Mouse (Mus musculus) embryonic fibroblast, embryonic 13.5 days (primary cell): ENCODE results near the gene Gm28710. TPM values are rescaled to one million over a fixed set of nuclear protein-coding genes. Genes with fewer than 3 reads are reported as not detected.

Experiments
- H3K27ac ChIP-seq: 2 replicates; pipeline ENCODE4 v1.5.1; 2012; ENCODE audit warnings: low read length, control low read depth, inconsistent platforms; ENCODE audit not compliant: insufficient read depth
- H3K4me1 ChIP-seq: 2 replicates; pipeline ENCODE4 v1.6.1; 2011; ENCODE audit warnings: low read length; ENCODE audit not compliant: control insufficient read depth, insufficient read depth
- H3K4me3 ChIP-seq: 2 replicates; pipeline ENCODE4 v1.5.1; 2011; ENCODE audit warnings: mild to moderate bottlenecking, control low read depth, low read length; ENCODE audit not compliant: insufficient read depth
- CTCF ChIP-seq: IDR thresholded peaks from 2 replicates; pipeline ENCODE4 v1.5.1; 2011; ENCODE audit warnings: mild to moderate bottlenecking, control low read depth, low read length, moderate library complexity, borderline replicate concordance; ENCODE audit not compliant: insufficient read depth
- POLR2A ChIP-seq: IDR thresholded peaks from 2 replicates; pipeline ENCODE4 v1.6.1; 2011; ENCODE audit warnings: low read depth, mild to moderate bottlenecking, control low read depth, low read length, moderate library complexity
- polyA plus RNA-seq: library from polyadenylated mRNA; stranded (reverse); fragments of >200 nt; gene quantifications from 2 replicates; pipeline ENCODE4 v1.2.4, GENCODE M21; 2011; ENCODE audit warnings: low read depth; ENCODE audit not compliant: missing spikeins, insufficient read length

The Gm28710 gene
- 0.33 TPM in 1 of 2 replicates, not detected in the other for polyA plus RNA-seq

- Histone ChIP-seq H3K27ac (no peak within 1 kb of the TSS), H3K4me1 (no peaks in the 10 kb centered on the region; the same call in 1 of the 2 replicates), H3K4me3 (no peak within 1 kb of the TSS)
- TF ChIP-seq CTCF, result no peak
- TF ChIP-seq POLR2A, result no peak
Observed at GRCm38 (mm10) chr5:16791243-16791860, at the start of gene Gm28710. TSS of gene Gm28710 (plus strand) at chr5:16791810.

DNA sequence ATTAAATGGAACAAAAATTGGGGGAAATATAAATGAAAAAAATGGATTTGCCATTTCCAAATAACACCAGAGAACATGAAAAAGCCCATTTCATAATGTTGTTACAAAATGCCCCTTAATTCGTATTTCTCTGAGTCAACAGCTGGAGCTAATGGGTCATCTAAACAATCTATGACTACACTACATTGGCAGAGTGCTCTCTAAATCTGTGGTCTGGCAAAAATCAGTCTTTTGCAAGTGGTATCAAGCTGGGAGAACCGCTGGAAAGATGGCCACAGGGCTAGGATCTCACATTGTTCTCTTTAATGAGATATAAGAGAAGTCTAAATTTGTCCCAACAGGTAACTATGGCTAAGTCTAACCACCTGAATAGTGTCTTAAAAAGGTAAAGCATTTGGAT is 14.4 kb upstream of the Gm28710 start:
- no peak for TF ChIP-seq CTCF
- Histone ChIP-seq H3K4me1 (peaks cover 6% of the 10 kb centered on the region; the same call in 1 of the 2 replicates), H3K4me3 (no peak overlapping the region), H3K27ac (no peak overlapping the region)

DNA sequence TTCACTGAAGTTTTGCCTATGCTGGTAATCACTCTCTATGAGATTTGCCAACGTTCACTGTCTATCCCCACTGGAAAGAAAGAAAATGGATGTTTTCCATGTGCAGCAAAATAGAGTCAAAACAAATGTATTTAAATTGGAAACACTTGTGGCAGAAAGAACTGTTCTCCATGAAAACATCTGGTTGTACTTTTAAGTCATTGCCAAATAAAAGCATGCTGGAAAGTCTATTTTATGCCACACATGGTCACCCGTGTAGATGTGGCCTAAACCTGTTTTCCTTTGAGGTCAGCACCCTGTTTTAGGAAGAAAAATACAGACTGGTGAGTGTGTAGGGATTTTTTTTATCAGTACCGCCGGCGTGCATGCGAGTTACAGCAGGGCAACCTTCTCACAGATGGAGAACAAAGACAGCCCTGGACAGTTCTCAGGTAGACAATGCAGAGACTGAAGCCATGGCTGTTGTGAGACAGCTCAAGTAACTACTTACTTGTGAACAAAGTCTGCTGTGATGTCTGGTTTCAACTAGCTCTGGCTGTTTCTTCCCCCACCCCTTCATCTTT is 12.9 kb upstream of the Gm28710 start:
- Histone ChIP-seq H3K4me3 (no peak overlapping the region), H3K27ac (peak overlapping the region; percentile 41), H3K4me1 (peaks cover 6% of the 10 kb centered on the region; the same call in 1 of the 2 replicates)

GRCm38 (mm10) chr5:16785627-16786026 is 6.0 kb upstream of the Gm28710 start:
- TF ChIP-seq POLR2A (no peak), CTCF (no peak)

More for the DNA sequence above, 12.9 kb upstream of the Gm28710 start:
- TF ChIP-seq POLR2A (no peak), CTCF (no peak)

DNA sequence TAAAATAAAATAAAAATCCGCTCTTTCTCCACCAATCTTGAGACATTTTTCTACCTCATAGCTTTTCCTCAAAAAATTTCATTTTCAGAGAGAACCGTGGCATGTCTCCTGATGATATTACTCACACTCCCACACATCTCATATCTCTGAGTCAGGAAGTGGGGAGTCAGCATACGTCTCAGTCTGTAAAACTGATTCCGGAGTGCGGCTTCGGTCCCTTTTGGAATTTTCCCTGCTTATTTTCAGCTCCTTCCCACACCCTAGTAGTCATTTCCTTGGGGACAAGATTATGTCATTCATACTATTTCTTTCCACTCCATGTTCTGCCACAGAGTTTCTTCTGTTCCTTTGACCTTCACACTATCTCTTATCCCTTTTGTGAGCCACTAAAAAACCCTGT is 3.4 kb downstream of the Gm28710 start:
- Histone ChIP-seq H3K27ac (no peak overlapping the region; the same call in 1 of the 2 replicates), H3K4me3 (no peak overlapping the region), H3K4me1 (no peaks in the 10 kb centered on the region; the same call in 1 of the 2 replicates)
- TF ChIP-seq POLR2A (no peak), CTCF (no peak)

More at GRCm38 (mm10) chr5:16785627-16786026, 6.0 kb upstream of the Gm28710 start:
- Histone ChIP-seq H3K4me1 (no peaks in the 10 kb centered on the region), H3K4me3 (no peak overlapping the region), H3K27ac (no peak overlapping the region)

GRCm38 (mm10) chr5:16802726-16803125 is 11.1 kb downstream of the Gm28710 start:
- no peak overlapping the region for H3K27ac ChIP-seq
- TF ChIP-seq POLR2A (no peak), CTCF (no peak)
- H3K4me1 ChIP-seq, result no peaks in the 10 kb centered on the region
- no peak overlapping the region for H3K4me3 ChIP-seq

DNA sequence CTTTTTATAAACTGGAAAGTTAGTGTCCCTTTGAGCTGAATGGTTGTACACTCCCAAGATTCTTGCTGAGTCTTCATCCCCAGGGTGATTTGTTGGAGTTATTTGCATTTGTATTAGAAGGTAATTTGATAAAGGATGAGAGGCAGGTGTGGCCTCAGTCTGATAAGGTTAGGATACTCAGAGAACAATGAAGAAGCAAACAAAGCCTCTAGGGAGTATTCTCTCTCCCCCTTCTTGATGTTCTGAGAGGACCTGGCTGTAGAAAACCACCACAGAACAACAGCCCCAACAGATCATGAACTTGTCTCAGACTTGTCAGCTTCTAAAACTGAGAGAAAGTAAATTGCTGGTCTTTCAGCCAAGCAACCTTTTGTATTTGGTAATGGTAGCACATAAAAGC is 47.4 kb downstream of the Gm28710 start:
- H3K27ac ChIP-seq, result peak overlapping the region; percentile 57
- no peak for TF ChIP-seq POLR2A
- TF ChIP-seq CTCF, result no peak
- no peak overlapping the region for H3K4me3 ChIP-seq
- no peaks in the 10 kb centered on the region for H3K4me1 ChIP-seq

- Histone ChIP-seq H3K4me1 (peaks cover 2% of the 10 kb centered on the region; the same call in 1 of the 2 replicates), H3K4me3 (no peak overlapping the region), H3K27ac (peak overlapping the region; percentile 94)
- no peak for TF ChIP-seq POLR2A
- TF ChIP-seq CTCF, result no peak
Observed at GRCm38 (mm10) chr5:16869309-16869915, 77.8 kb downstream of the Gm28710 start.

DNA sequence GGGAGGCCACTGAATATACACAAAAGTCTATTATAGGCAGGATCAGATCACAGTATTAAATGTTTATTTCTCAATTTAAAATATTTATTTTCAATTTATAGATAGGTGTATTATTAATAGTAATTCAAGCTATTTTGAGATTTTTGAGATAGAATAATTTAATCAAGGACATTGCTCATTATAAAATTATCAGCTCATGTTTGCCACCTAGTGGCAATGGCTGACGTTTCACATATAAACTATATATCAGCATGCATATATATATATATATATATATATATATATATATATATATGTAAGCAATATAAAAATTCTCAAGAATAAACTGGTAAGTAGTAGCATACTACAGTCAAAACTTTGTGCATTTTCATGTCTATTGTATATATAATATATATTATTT is 102.6 kb downstream of the Gm28710 start:
- Histone ChIP-seq H3K4me1 (no peaks in the 10 kb centered on the region), H3K4me3 (no peak overlapping the region), H3K27ac (no peak overlapping the region)
- TF ChIP-seq POLR2A (no peak), CTCF (no peak)

GRCm38 (mm10) chr5:16919791-16920190 is 128.2 kb downstream of the Gm28710 start:
- Histone ChIP-seq H3K4me3 (no peak overlapping the region), H3K27ac (no peak overlapping the region), H3K4me1 (no peaks in the 10 kb centered on the region)
- TF ChIP-seq POLR2A (no peak), CTCF (no peak)
